Mouse (Mus musculus): Measurements from ENCODE around the gene Spink4. TPM values are rescaled to one million over a fixed set of nuclear protein-coding genes. Genes with fewer than 3 reads are reported as not detected.

Spink4 gene
- polyA plus RNA-seq, 1 experiment from 2014 or later: 12.1 TPM

DNA sequence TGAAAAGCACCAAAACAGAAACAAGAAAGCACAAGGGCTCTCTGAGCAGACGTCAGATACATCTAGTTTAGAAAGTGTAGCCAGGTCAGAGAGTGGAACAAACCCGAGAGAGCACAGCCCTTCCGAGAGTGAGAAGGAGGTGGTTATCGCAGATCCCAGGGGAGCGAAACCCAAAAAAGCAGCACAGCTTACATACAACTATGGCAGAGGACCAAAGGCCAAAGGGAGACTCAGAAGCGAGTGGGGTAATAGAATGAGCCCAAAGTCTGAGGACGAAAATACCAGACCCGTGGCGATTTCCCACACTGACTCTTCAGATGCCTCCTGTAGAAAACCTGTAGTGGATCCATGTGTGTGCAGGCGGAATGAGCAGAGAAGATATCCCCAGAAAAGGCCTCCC is 56.8 kb downstream of the Spink4 start:
- Histone ChIP-seq H3K4me1 (ENCODE audit: control insufficient read depth in 2 of 2, insufficient read depth in 2 of 2, low read length in 2 of 2) (peaks cover 6 to 15% of the 10 kb centered on the region in 2 experiments; a peak in 3 of 4 replicates), H3K27ac (replicated peaks in 1 of 2; ENCODE audit: control insufficient read depth in 1 of 2, insufficient read depth in 1 of 2, low read depth in 2 of 2, low read length in 2 of 2) (no peak overlapping the region), H3K9me3 (ENCODE audit: control insufficient read depth, low read length) (no peaks in the 10 kb centered on the region), H3K4me2 (ENCODE audit: low read length) (no peak overlapping the region), H3K9ac (ENCODE audit: low read length) (no peak overlapping the region), H3K36me3 (ENCODE audit: control insufficient read depth, insufficient read depth, low read length) (peaks cover 60% of the 10 kb centered on the region), H3K4me3 (ENCODE audit: control insufficient read depth in 1 of 2, insufficient read depth in 1 of 2, low read depth in 1 of 2, low read length in 2 of 2) (no peak overlapping the region), H3K27me3 (ENCODE audit: control insufficient read depth, insufficient read depth, low read length) (no peaks in the 10 kb centered on the region)
- no peak for ATAC-seq (ENCODE audit: insufficient number of reproducible peaks, insufficient read depth, low FRiP score, low read depth)
- 89% methylated on average over 10 of the region's 10 CpGs for WGBS

DNA sequence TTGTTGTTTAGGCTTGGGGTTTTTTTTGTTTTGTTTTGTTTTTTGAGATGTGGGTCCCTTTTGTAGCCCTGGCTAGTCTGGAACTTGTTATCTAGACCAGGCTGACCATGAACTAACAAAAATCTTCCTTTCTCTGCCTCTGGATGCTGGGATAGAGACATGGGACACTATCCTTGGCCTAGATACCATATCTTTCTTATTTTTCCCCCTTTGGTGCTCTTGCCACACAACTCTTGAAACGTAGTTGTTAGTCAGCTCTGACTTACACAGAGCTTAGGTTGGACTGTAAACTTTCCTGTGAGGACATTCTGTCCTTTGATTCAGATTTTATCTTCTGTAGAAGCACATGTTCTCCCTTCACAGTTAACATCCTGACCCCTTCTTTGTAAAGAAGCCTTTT is 59.6 kb downstream of the Spink4 start:
- H3K4me2 ChIP-seq (ENCODE audit: low read length): no peak overlapping the region
- H3K9me3 ChIP-seq (ENCODE audit: control insufficient read depth, low read length): no peaks in the 10 kb centered on the region
- no peak overlapping the region for H3K9ac ChIP-seq (ENCODE audit: low read length)
- 83% methylated on average over 1 of the region's 1 CpGs for WGBS
- H3K4me1 ChIP-seq (ENCODE audit: control insufficient read depth in 2 of 2, insufficient read depth in 2 of 2, low read length in 2 of 2): 0 out of 4 replicates have a peak, but pooled peaks cover 0 to 8% of the 10 kb centered on the region in 2 experiments
- H3K27ac ChIP-seq (replicated peaks in 1 of 2; ENCODE audit: control insufficient read depth in 1 of 2, insufficient read depth in 1 of 2, low read depth in 2 of 2, low read length in 2 of 2): no peak overlapping the region
- H3K27me3 ChIP-seq (ENCODE audit: control insufficient read depth, insufficient read depth, low read length): no peaks in the 10 kb centered on the region
- H3K4me3 ChIP-seq (ENCODE audit: control insufficient read depth in 1 of 2, insufficient read depth in 1 of 2, low read depth in 1 of 2, low read length in 2 of 2): no peak overlapping the region
- ATAC-seq (ENCODE audit: insufficient number of reproducible peaks, insufficient read depth, low FRiP score, low read depth): no peak
- peaks cover 72% of the 10 kb centered on the region for H3K36me3 ChIP-seq (ENCODE audit: control insufficient read depth, insufficient read depth, low read length)

Other genes with a start within 250 kb of the Spink4 start
- 25.1 and 29.0 TPM in 2 replicates for gene Aptx, start 216.9 kb upstream of the Spink4 start, polyA plus RNA-seq (2014; fragmentation: Nextera tagmentation; extraction: Ambion mirVana)
- 218 and 239 TPM in 2 replicates for gene Dnaja1, start 197.9 kb upstream of the Spink4 start, polyA plus RNA-seq (2014; fragmentation: Nextera tagmentation; extraction: Ambion mirVana)
- 100 and 102 TPM in 2 replicates for gene Smu1, start 162.1 kb upstream of the Spink4 start, polyA plus RNA-seq (2014; fragmentation: Nextera tagmentation; extraction: Ambion mirVana)
- 58.5 and 60.6 TPM in 2 replicates for gene B4galt1, start 66.0 kb upstream of the Spink4 start, polyA plus RNA-seq (2014; fragmentation: Nextera tagmentation; extraction: Ambion mirVana)
- gene Bag1, start 28.2 kb downstream of the Spink4 start, polyA plus RNA-seq (2014; fragmentation: Nextera tagmentation; extraction: Ambion mirVana): 199 and 211 TPM in 2 replicates
- gene Chmp5, start 28.4 kb downstream of the Spink4 start, polyA plus RNA-seq (2014; fragmentation: Nextera tagmentation; extraction: Ambion mirVana): 74.7 and 82.9 TPM in 2 replicates
- gene Nfx1, start 50.9 kb downstream of the Spink4 start, polyA plus RNA-seq (2014; fragmentation: Nextera tagmentation; extraction: Ambion mirVana): 56.1 and 59.0 TPM in 2 replicates
- gene Aqp7, start 128.1 kb downstream of the Spink4 start, polyA plus RNA-seq (2014; fragmentation: Nextera tagmentation; extraction: Ambion mirVana): 0.32 TPM in 1 of 2 replicates, not detected in the other
- gene Aqp3, start 178.1 kb downstream of the Spink4 start, polyA plus RNA-seq (2014; fragmentation: Nextera tagmentation; extraction: Ambion mirVana): 0.19 and 0.55 TPM in 2 replicates
- gene Nol6, start 204.4 kb downstream of the Spink4 start, polyA plus RNA-seq (2014; fragmentation: Nextera tagmentation; extraction: Ambion mirVana): 12.4 and 14.6 TPM in 2 replicates
- gene Ube2r2, start 215.7 kb downstream of the Spink4 start, polyA plus RNA-seq (2014; fragmentation: Nextera tagmentation; extraction: Ambion mirVana): 82.8 and 86.8 TPM in 2 replicates

Data from heart, embryonic 14.5 days (tissue).